Mouse (Mus musculus): Measurements from ENCODE around the gene Gnl2.

GRCm38 (mm10) chr4:125097412-125097811 lies 81.0 kb downstream of the Gnl2 start:
- TF ChIP-seq CTCF (IDR thresholded peaks at IDR 0.05; ENCODE audit: low read depth, low read length) (no peak), POLR2A (IDR thresholded peaks at IDR 0.05; ENCODE audit: insufficient read depth, low read length) (no peak), EP300 (IDR thresholded peaks at IDR 0.05; ENCODE audit: insufficient read depth, low read depth, low read length) (no peak)

All from ES-Bruce4 (cell line).